Mouse (Mus musculus) embryonic facial prominence, embryonic 10.5 days (tissue): ENCODE results near the gene Mettl7b. TPM values are rescaled to one million over a fixed set of nuclear protein-coding genes. Genes with fewer than 3 reads are reported as not detected.

Experiments used
- DNase-seq: peaks from one replicate; pipeline ENCODE4 v3.0.0-alpha.2; 2017; ENCODE audit warnings: low spot score
- H3K27ac ChIP-seq: fragments of 300-500 bp; sonication (generic); replicated peaks from 2 replicates; pipeline ENCODE4 v1.5.1; 2016; ENCODE audit warnings: mild to moderate bottlenecking
- H3K27me3 ChIP-seq: fragments of 300-500 bp; sonication (generic); replicated peaks from 2 replicates; pipeline ENCODE4 v1.6.1; 2016; ENCODE audit warnings: low read depth, mild to moderate bottlenecking; ENCODE audit not compliant: poor library complexity, severe bottlenecking
- H3K36me3 ChIP-seq: fragments of 300-500 bp; sonication (generic); replicated peaks from 2 replicates; pipeline ENCODE4 v1.6.1; 2016; ENCODE audit warnings: mild to moderate bottlenecking, moderate library complexity
- H3K4me1 ChIP-seq: fragments of 300-500 bp; sonication (generic); 2 replicates; pipeline ENCODE4 v1.6.1; 2016
- H3K4me3 ChIP-seq: fragments of 300-500 bp; sonication (generic); 2 replicates; pipeline ENCODE4 v1.5.1; 2016; ENCODE audit warnings: mild to moderate bottlenecking, moderate library complexity
- H3K9me3 ChIP-seq: fragments of 300-500 bp; sonication (generic); 2 replicates; pipeline ENCODE4 v1.6.1; 2016; ENCODE audit warnings: mild to moderate bottlenecking
- WGBS: fragments of 180-500 bp; shearing (Covaris S2); methylation state at CpG from one replicate; pipeline ENCODE4 v1.1.7; 2016; 5-methylcytosine and 5-hydroxymethylcytosine counted together
- polyA plus RNA-seq: library from polyadenylated mRNA; unstranded; fragments of >200 nt; fragmentation: Nextera tagmentation; extraction: Ambion mirVana; gene quantifications from 2 replicates; pipeline ENCODE4 v1.2.1, GENCODE M21; 2016

Gene Mettl7b
- polyA plus RNA-seq, 1 experiment from 2014 or later, result not detected

DNA sequence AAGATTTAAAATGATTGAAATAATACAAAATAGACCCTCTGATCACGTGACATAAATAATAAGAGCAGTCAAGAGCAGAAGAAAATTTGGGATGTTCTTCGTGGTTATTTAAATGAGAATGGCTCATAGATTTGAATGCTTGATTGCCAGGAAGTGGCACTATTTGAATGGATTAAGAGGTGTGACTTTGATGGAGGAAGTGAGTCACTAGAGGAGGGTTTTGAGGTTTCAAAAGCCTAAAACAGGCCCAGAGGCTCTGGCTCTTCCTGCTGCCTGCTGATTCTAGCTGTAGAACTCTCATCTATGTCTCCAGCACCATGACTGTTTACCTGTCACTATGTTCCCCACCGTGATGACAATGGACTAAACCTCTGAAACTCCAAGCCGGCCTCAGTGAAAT, 12.1 kb upstream of the Mettl7b start:
- no peak for DNase-seq
- WGBS, result 82% methylated on average over 4 of the region's 4 CpGs

DNA sequence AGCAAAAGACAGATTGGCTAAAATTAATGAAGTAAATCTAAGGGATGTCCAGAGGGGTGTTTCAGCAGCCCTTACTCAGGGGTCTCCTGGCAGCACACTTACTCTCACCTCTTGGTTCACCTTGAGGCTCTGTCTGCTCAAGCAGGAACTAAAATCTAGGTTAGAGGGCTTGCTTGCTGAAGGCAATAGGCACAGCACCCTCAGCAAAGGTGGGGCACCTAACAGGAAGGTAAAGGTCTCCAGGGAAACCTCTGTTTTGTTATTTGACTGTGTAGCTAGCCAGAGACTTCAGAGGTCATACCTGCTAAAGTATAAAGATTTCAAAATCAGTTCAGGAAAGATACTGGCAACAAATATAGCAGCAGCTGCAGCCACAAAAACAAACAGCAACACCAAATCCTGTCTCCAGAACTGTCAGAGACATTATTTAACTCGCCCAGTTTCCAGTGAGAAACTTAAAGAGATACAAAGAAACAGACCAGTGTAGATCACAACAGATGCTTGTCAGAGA, 10.0 kb upstream of the Mettl7b start:
- H3K27ac ChIP-seq, result no peak overlapping the region
- no peak overlapping the region for H3K4me3 ChIP-seq
- no peaks in the 10 kb centered on the region for H3K36me3 ChIP-seq
- H3K4me1 ChIP-seq, result no peaks in the 10 kb centered on the region
- DNase-seq, result no peak
- 48% methylated on average over 1 of the region's 1 CpGs for WGBS
- no peaks in the 10 kb centered on the region for H3K27me3 ChIP-seq
- H3K9me3 ChIP-seq, result no peaks in the 10 kb centered on the region

More for the DNA sequence above, 12.1 kb upstream of the Mettl7b start:
- no peaks in the 10 kb centered on the region for H3K9me3 ChIP-seq
- no peaks in the 10 kb centered on the region for H3K36me3 ChIP-seq
- no peak overlapping the region for H3K27ac ChIP-seq
- H3K27me3 ChIP-seq, result no peaks in the 10 kb centered on the region
- no peaks in the 10 kb centered on the region for H3K4me1 ChIP-seq
- H3K4me3 ChIP-seq, result no peak overlapping the region

GRCm38 (mm10) chr10:128968341-128968749, 7.6 kb upstream of the Mettl7b start:
- H3K4me3 ChIP-seq, result no peak overlapping the region
- no peaks in the 10 kb centered on the region for H3K36me3 ChIP-seq
- no peaks in the 10 kb centered on the region for H3K27me3 ChIP-seq
- no peaks in the 10 kb centered on the region for H3K9me3 ChIP-seq
- no peaks in the 10 kb centered on the region for H3K4me1 ChIP-seq
- H3K27ac ChIP-seq, result no peak overlapping the region
- 50% methylated on average over 1 of the region's 1 CpGs for WGBS
- no peak for DNase-seq

DNA sequence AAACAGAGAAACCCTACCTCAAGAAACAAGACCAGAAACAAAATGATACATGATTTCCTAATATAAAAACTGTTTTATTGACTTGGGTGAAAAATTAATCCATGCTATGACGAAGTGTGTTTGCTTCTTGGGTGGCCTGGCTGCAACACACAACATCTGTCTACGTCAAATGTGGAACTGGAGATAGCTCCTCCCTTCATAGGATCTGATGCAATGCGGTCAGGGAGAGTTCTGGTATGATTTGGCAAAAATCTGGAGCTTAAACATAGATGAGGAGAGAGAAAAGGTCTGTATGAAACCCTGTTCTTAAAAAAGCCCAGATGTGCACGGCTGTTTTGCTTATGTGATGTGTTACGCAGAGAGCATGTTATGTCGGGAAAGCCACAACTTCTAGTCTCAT, 5.1 kb upstream of the Mettl7b start:
- H3K27me3 ChIP-seq, result no peaks in the 10 kb centered on the region
- 90% methylated on average over 6 of the region's 6 CpGs for WGBS
- no peak overlapping the region for H3K27ac ChIP-seq
- no peaks in the 10 kb centered on the region for H3K36me3 ChIP-seq
- DNase-seq, result no peak
- no peak overlapping the region for H3K4me3 ChIP-seq
- H3K4me1 ChIP-seq, result no peaks in the 10 kb centered on the region
- H3K9me3 ChIP-seq, result no peaks in the 10 kb centered on the region

DNA sequence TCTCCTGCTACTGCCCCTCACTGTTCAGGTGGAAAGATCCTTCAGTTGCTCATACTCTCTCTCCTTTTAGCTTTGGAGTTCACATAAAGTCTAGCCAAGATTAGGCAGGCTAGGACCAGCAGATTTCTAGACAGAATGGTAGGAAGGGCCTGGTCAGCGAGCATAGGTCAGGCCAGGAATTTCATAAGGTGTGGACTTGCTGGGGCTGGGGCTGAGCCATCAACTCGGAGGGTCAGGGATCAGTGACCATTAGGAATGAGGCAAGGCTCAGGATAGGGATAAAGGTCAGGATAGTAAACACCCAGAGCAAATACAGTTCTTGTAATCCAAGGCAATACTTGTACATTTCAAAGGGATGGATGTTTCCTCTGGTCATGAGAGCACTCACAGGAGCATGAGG, 4.2 kb upstream of the Mettl7b start:
- WGBS, result 69% methylated on average over 2 of the region's 2 CpGs

DNA sequence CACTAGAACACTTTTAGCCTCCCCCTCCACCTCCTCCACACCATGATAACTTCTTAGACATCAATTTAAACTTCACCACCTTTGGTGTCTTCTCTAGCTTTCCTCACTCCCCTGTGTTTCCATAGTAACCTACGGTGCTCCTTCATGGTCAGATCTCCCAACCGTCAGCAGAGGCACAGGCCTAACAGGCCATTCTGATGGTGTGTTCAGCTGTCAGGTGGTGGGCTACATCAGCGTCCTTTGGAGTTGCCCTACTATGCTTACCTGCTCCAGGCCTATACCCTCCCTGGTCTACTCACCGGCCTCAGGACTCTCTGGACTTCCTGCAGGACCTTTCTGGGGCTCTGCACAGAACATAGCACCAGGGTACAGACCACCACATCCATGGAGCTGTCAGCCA, 646 bp downstream of the Mettl7b start:
- 80% methylated on average over 4 of the region's 4 CpGs for WGBS
- H3K9me3 ChIP-seq, result no peaks in the 10 kb centered on the region
- DNase-seq, result no peak
- H3K4me3 ChIP-seq, result no peak overlapping the region
- no peaks in the 10 kb centered on the region for H3K36me3 ChIP-seq
- H3K27me3 ChIP-seq, result no peaks in the 10 kb centered on the region
- no peak overlapping the region for H3K27ac ChIP-seq
- H3K4me1 ChIP-seq, result no peaks in the 10 kb centered on the region

More for the DNA sequence above, 4.2 kb upstream of the Mettl7b start:
- H3K27me3 ChIP-seq, result no peaks in the 10 kb centered on the region
- no peaks in the 10 kb centered on the region for H3K36me3 ChIP-seq
- H3K4me1 ChIP-seq, result no peaks in the 10 kb centered on the region
- no peak for DNase-seq
- no peak overlapping the region for H3K4me3 ChIP-seq
- no peak overlapping the region for H3K27ac ChIP-seq
- H3K9me3 ChIP-seq, result no peaks in the 10 kb centered on the region

DNA sequence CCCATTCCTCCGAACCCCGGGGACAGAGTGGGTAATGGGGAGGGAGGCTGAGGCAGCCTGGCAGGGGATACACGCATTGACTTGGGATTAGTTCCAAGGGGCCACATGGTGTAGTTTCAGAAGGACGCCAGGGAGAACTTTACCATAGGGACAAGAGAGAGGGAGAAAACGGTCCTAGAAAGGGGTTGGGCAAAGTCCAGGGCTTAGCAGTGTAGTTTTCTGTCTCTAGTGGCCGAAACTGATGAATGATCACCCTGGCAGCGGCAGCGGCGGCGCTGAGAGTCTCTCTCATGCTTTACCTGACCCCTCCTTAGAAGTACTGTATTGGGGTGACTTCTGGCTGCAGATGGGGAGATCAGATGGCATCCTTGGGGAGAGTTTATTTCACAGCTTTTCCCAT, 2.4 kb downstream of the Mettl7b start:
- WGBS, result 79% methylated on average over 10 of the region's 10 CpGs
- no peaks in the 10 kb centered on the region for H3K4me1 ChIP-seq

GRCm38 (mm10) chr10:128950208-128950887, 10.4 kb downstream of the Mettl7b start:
- no peak overlapping the region for H3K4me3 ChIP-seq
- no peaks in the 10 kb centered on the region for H3K9me3 ChIP-seq
- H3K4me1 ChIP-seq, result no peaks in the 10 kb centered on the region
- H3K27me3 ChIP-seq, result no peaks in the 10 kb centered on the region
- 73% methylated on average over 16 of the region's 16 CpGs for WGBS
- DNase-seq, result no peak
- no peak overlapping the region for H3K27ac ChIP-seq
- no peaks in the 10 kb centered on the region for H3K36me3 ChIP-seq

More for the DNA sequence above, 2.4 kb downstream of the Mettl7b start:
- H3K27me3 ChIP-seq, result no peaks in the 10 kb centered on the region
- no peak overlapping the region for H3K27ac ChIP-seq
- H3K4me3 ChIP-seq, result no peak overlapping the region
- DNase-seq, result no peak
- H3K36me3 ChIP-seq, result no peaks in the 10 kb centered on the region
- no peaks in the 10 kb centered on the region for H3K9me3 ChIP-seq

GRCm38 (mm10) chr10:128947496-128947895, 13.3 kb downstream of the Mettl7b start:
- no peak overlapping the region for H3K27ac ChIP-seq
- no peak overlapping the region for H3K4me3 ChIP-seq
- no peaks in the 10 kb centered on the region for H3K4me1 ChIP-seq
- 85% methylated on average over 4 of the region's 4 CpGs for WGBS
- H3K9me3 ChIP-seq, result no peaks in the 10 kb centered on the region
- no peaks in the 10 kb centered on the region for H3K36me3 ChIP-seq
- no peak for DNase-seq
- H3K27me3 ChIP-seq, result no peaks in the 10 kb centered on the region

- Histone ChIP-seq H3K4me3 (no peak overlapping the region), H3K4me1 (no peaks in the 10 kb centered on the region), H3K9me3 (no peaks in the 10 kb centered on the region), H3K27me3 (no peaks in the 10 kb centered on the region), H3K27ac (no peak overlapping the region), H3K36me3 (no peaks in the 10 kb centered on the region)
- WGBS, result 17% methylated on average over 3 of the region's 3 CpGs
- DNase-seq, result no peak
These were observed 15.1 kb downstream of the Mettl7b start for GRCm38 (mm10) chr10:128945675-128946074.

DNA sequence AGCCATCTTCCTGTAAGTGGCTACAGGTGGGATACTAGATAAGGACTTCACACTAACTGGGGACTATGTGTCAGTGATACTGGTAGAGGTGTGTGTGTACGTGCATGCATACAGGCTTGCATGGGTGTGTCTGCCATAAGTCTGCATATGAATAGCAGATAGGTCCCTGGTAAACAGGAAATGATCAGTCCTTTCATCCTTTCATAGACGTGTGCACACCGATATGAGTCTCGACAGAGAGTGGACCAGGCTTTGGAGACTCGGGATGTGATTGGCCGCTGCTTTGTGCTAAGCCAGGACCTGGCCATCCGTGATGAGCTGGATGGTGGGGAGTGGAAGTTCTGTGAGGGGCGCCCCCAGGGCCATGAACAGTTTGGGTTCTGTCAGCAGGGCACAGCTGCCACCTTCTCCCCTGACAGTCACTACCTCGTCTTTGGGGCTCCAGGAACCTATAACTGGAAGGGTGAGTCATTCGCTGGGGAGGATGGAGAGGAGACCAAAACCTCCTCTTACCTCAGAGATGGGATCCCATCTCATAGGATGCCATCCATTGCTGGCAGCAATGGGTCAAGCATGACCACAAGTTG, 20.2 kb downstream of the Mettl7b start:
- no peak for DNase-seq
- no peak overlapping the region for H3K4me3 ChIP-seq
- peaks cover 23% of the 10 kb centered on the region for H3K27me3 ChIP-seq
- no peaks in the 10 kb centered on the region for H3K9me3 ChIP-seq
- WGBS, result 82% methylated on average over 10 of the region's 10 CpGs
- no peaks in the 10 kb centered on the region for H3K4me1 ChIP-seq
- no peak overlapping the region for H3K27ac ChIP-seq
- no peaks in the 10 kb centered on the region for H3K36me3 ChIP-seq

DNA sequence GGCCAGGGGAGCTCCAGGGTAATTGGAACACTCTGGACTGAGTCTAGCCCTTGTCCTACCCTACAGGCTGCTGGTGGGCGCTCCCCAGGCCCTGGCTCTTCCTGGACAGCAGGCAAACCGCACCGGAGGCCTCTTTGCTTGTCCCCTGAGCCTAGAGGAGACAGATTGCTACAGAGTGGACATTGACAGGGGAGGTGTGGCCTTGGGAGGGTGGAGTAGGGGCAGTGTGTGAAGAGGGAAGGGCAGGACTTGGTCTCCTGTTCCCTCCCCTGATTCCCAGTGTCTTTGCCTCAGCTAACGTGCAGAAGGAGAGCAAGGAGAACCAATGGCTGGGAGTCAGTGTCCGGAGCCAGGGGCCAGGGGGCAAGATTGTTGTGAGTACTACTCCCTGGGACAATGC, 21.8 kb downstream of the Mettl7b start:
- Histone ChIP-seq H3K27ac (no peak overlapping the region), H3K36me3 (no peaks in the 10 kb centered on the region), H3K27me3 (peaks cover 38% of the 10 kb centered on the region), H3K4me1 (peaks cover 6% of the 10 kb centered on the region), H3K4me3 (no peak overlapping the region), H3K9me3 (no peaks in the 10 kb centered on the region)
- WGBS, result 61% methylated on average over 5 of the region's 5 CpGs
- no peak for DNase-seq

DNA sequence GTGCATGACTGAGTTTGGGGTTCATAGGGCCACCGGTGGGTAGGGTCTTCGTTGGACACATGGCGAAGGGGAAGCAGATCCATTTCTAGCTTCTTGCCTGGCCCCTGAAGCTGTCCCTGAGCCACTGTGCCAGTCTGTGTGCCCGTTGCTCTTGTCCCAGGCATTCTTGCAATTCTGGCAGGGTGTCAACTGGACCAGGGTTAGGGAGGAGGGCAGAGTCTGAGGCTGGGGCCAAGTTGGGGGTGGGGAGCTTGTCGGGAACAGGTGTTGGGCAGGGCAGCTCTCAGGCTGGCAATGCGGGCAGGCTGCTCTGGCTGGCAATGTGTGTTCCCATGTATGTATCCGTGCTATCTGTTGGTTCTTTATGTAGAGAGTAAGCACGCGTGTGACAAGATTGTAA, 22.3 kb downstream of the Mettl7b start:
- DNase-seq, result no peak
- H3K4me1 ChIP-seq, result peaks cover 11% of the 10 kb centered on the region
- H3K9me3 ChIP-seq, result no peaks in the 10 kb centered on the region
- H3K4me3 ChIP-seq, result no peak overlapping the region
- peaks cover 44% of the 10 kb centered on the region for H3K27me3 ChIP-seq
- no peak overlapping the region for H3K27ac ChIP-seq
- no peaks in the 10 kb centered on the region for H3K36me3 ChIP-seq
- 84% methylated on average over 9 of the region's 9 CpGs for WGBS
